Mouse (Mus musculus): ENCODE measurements around the gene Asl. TPM values are rescaled to one million over a fixed set of nuclear protein-coding genes. Genes with fewer than 3 reads are reported as not detected.

Gene Asl
- total and polyA plus RNA-seq, 2 experiments from 2014 or later, result 31.4 to 43.2 TPM

DNA sequence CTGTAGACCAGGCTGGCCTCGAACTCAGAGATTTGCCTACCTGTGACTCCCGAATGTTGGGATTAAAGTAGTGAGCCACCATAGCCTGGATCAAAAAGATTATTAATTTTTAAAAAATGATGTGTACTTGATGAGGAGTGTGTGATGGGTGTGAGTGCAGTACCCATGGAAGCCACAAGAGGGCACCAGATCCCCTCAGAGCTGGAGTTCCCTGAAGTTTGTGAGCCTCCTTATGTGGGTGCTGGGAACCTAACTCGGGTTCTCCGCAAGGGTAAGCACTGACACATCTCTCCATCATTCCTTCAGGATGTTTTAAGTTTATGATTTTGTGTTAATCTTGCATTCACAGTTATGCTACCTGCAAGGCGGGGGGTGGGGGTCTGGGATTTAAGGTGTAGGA, 18.1 kb downstream of the Asl start:
- no peak for ATAC-seq
- WGBS, result 94% methylated on average over 5 of the region's 5 CpGs

DNA sequence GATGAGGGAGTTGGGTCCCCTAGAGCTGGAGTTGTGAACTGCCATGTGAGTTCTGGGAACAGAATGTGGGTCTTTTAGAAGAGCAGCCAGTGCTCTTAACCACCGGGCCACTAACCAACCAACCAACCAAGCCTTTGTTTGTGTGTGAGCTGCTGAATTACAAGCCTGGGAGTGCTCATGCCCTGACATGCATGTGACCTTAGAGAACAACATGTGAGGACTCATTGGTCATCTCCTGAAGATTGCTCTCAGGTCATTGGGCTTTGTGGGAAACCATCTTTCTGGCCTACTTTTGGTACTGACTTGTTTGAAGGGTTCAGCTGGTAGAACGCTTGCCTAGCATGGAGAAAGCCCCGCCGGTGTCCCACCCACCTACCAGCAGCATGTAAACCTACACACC, 19.3 kb downstream of the Asl start:
- 95% methylated on average over 4 of the region's 4 CpGs for WGBS
- Histone ChIP-seq H3K9ac (replicated peaks; ENCODE audit: low read length) (no peak overlapping the region), H3K36me3 (ENCODE audit: insufficient read depth, low read length) (peaks cover 13% of the 10 kb centered on the region; the same call in 1 of the 2 replicates), H3K27ac (no peak overlapping the region), H3K9me3 (ENCODE audit: low read length) (no peaks in the 10 kb centered on the region), H3K4me2 (ENCODE audit: low read depth, low read length) (no peak overlapping the region), H3K4me3 (ENCODE audit: low read length) (no peak overlapping the region), H3K27me3 (ENCODE audit: insufficient read depth, low read length) (no peaks in the 10 kb centered on the region), H3K4me1 (ENCODE audit: insufficient read depth, low read length) (no peaks in the 10 kb centered on the region)
- TF ChIP-seq CTCF (IDR thresholded peaks at IDR 0.05; ENCODE audit: low read depth), result no peak
- DNase-seq (ENCODE audit: low spot score) (no peak), ATAC-seq (no peak)

More for the DNA sequence above, 18.1 kb downstream of the Asl start:
- Histone ChIP-seq H3K4me1 (ENCODE audit: insufficient read depth, low read length) (no peaks in the 10 kb centered on the region), H3K4me2 (ENCODE audit: low read depth, low read length) (no peak overlapping the region), H3K4me3 (ENCODE audit: low read length) (no peak overlapping the region), H3K27ac (no peak overlapping the region), H3K36me3 (ENCODE audit: insufficient read depth, low read length) (peaks cover 13% of the 10 kb centered on the region; the same call in 1 of the 2 replicates), H3K9ac (replicated peaks; ENCODE audit: low read length) (no peak overlapping the region), H3K9me3 (ENCODE audit: low read length) (no peaks in the 10 kb centered on the region), H3K27me3 (ENCODE audit: insufficient read depth, low read length) (no peaks in the 10 kb centered on the region)
- DNase-seq (ENCODE audit: low spot score), result no peak
- TF ChIP-seq CTCF (IDR thresholded peaks at IDR 0.05; ENCODE audit: low read depth), result peak; percentile 54

DNA sequence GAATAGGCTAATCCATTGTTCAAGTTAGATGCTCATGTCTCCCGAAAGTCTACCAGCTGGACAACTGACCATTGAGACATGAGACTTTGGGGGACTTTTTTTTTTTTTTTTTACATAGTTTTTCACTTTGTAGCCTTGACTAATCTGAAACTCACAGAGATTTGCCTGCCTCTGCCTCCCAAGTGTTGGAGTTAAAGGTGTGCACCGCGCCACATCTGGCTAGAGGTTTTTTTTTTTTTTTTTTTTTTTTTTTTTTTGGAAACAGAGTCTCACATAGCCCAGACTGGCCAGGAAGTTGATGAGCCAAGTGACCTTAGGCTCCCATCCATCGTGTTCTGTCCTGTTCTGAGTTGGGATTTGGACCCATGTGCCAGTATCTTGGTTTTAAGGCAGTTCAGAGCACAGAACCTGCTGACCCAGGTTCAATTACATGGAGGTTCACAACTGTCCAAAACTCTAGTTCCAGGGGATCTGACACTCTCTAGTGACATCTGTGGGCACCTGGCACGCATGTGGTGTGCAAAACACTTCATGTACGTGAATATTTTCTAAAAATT, 20.9 kb downstream of the Asl start:
- 79% methylated on average over 6 of the region's 6 CpGs for WGBS
- Histone ChIP-seq H3K4me2 (ENCODE audit: low read depth, low read length) (no peak overlapping the region), H3K9ac (replicated peaks; ENCODE audit: low read length) (no peak overlapping the region), H3K4me1 (ENCODE audit: insufficient read depth, low read length) (no peaks in the 10 kb centered on the region), H3K36me3 (ENCODE audit: insufficient read depth, low read length) (peaks cover 11% of the 10 kb centered on the region; the same call in 1 of the 2 replicates), H3K9me3 (ENCODE audit: low read length) (no peaks in the 10 kb centered on the region), H3K27ac (no peak overlapping the region), H3K4me3 (ENCODE audit: low read length) (no peak overlapping the region), H3K27me3 (ENCODE audit: insufficient read depth, low read length) (no peaks in the 10 kb centered on the region)
- TF ChIP-seq CTCF (IDR thresholded peaks at IDR 0.05; ENCODE audit: low read depth), result no peak
- no peak for DNase-seq (ENCODE audit: low spot score)
- ATAC-seq, result no peak

DNA sequence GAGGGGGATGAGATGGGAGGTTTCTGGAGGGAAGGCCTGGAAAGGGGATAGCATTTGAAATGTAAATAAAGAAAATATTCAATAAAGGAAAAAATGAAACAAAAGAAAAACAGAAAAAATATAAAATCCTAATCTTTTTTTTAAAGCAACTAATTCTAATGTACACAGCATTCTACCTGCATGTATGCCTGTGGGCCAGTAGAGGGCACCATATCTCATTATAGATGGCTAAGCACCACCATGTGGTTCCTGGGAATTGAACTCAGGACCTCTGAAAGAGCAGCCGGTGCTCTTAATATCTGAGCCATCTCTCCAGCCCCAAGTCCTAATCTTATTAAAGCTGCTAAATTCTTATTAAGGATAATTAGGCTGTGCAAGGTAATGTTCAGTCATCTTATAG, 21.7 kb downstream of the Asl start:
- WGBS, result 94% methylated on average over 1 of the region's 1 CpGs
- Histone ChIP-seq H3K4me1 (ENCODE audit: insufficient read depth, low read length) (no peaks in the 10 kb centered on the region), H3K27ac (no peak overlapping the region), H3K4me2 (ENCODE audit: low read depth, low read length) (no peak overlapping the region), H3K4me3 (ENCODE audit: low read length) (no peak overlapping the region), H3K9ac (replicated peaks; ENCODE audit: low read length) (no peak overlapping the region), H3K9me3 (ENCODE audit: low read length) (no peaks in the 10 kb centered on the region), H3K27me3 (ENCODE audit: insufficient read depth, low read length) (no peaks in the 10 kb centered on the region), H3K36me3 (ENCODE audit: insufficient read depth, low read length) (peaks cover 7% of the 10 kb centered on the region; the same call in 1 of the 2 replicates)
- peak; percentile 36 for TF ChIP-seq CTCF (IDR thresholded peaks at IDR 0.05; ENCODE audit: low read depth)
- DNase-seq (ENCODE audit: low spot score) (no peak), ATAC-seq (no peak)

DNA sequence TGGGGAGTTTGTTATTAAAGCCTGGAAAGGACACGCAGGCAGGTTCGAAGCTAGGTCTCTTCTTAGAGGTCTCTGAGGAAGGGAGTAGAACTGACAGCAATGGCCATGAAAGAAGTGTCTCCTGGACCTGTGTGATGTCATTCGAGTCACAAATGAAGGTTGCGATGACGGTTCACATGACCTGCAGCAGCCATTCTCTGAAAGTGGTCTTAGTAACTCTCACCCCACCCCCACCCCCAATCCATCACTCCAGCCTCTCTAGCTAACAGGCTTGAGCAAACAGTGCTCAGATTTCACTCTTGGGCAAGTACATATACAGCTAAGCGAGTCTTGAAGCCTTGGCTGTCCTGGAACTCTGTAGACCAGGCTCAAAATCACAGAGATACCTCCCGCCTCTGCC, 25.8 kb downstream of the Asl start:
- Histone ChIP-seq H3K9me3 (ENCODE audit: low read length) (no peaks in the 10 kb centered on the region), H3K4me1 (ENCODE audit: insufficient read depth, low read length) (no peaks in the 10 kb centered on the region), H3K4me3 (ENCODE audit: low read length) (peak overlapping the region; percentile 62), H3K9ac (replicated peaks; ENCODE audit: low read length) (peak overlapping the region; percentile 68), H3K4me2 (ENCODE audit: low read depth, low read length) (peak overlapping the region; percentile 84), H3K27me3 (ENCODE audit: insufficient read depth, low read length) (no peaks in the 10 kb centered on the region), H3K36me3 (ENCODE audit: insufficient read depth, low read length) (no peaks in the 10 kb centered on the region), H3K27ac (peak overlapping the region; percentile 37; the same call in 1 of the 2 replicates)
- WGBS, result 66% methylated on average over 7 of the region's 7 CpGs
- TF ChIP-seq CTCF (IDR thresholded peaks at IDR 0.05; ENCODE audit: low read depth), result no peak
- no peak for DNase-seq (ENCODE audit: low spot score)
- ATAC-seq, result 0 out of 2 replicates have a peak, but pooled peaks have one; percentile 22

DNA sequence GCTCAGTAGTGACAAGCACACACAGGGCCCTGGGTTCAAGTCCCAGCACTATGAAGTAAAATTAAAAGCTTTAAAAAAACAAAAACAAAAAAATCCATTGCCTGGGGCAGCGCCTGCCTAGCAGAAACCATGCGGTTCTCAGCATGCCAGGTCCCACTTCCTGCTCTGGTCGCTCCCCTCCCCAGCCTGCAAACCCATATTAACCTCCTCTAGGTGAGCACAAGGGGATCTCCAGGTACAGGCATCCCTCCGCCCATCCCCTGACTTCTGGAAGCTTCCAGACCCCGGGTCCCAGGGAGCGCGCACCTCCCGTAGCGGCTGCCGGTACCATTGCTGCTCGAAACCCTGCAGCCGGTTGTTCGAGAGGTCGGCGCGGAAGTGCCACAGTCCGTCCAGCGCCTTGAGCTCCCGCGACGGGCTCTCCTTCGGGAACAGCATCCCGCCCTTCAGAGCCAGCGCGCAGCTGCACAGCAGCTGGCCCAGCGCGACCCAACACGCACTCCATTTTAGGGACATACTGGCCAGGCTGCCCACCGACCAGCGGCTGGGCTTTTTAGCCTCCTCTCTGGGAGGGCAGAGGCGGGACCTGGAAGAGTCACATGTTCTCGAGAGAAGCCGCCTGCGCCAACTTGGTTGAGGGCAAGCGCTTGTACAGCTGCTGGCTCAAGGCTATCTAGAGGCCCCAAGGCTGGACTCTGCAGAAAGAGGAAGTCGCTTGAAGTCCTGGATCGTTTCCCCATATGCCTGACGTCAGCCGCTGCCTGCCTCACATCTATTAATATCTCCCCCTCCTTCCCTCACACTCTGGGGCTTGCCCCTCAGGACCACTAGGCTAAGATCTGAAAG, 26.5 kb downstream of the Asl start, which contains the start of gene Gusb:
Gusb (minus strand) TSS at position 749 of the 846 bp plus-strand sequence.
- Histone ChIP-seq H3K27me3 (ENCODE audit: insufficient read depth, low read length) (no peaks in the 10 kb centered on the region), H3K9me3 (ENCODE audit: low read length) (no peaks in the 10 kb centered on the region), H3K4me3 (ENCODE audit: low read length) (peak within 1 kb of the TSS; percentile 62), H3K4me1 (ENCODE audit: insufficient read depth, low read length) (no peaks in the 10 kb centered on the region), H3K4me2 (ENCODE audit: low read depth, low read length) (peak within 1 kb of the TSS; percentile 84), H3K27ac (peak within 1 kb of the TSS; percentile 37), H3K36me3 (ENCODE audit: insufficient read depth, low read length) (no peaks in the 10 kb centered on the region), H3K9ac (replicated peaks; ENCODE audit: low read length) (peak within 1 kb of the TSS; percentile 68)
- DNase-seq (ENCODE audit: low spot score) (peak; percentile 89), ATAC-seq (peak; percentile 90)
- 0 out of 2 replicates have a peak, but pooled peaks have one; percentile 12 for TF ChIP-seq CTCF (IDR thresholded peaks at IDR 0.05; ENCODE audit: low read depth)
- WGBS, result under 1% methylated on average over 39 of the region's 39 CpGs
